Mouse (Mus musculus) embryo, embryonic 10 days (tissue): ENCODE measurements around the gene Enpep.

ENCODE experiments used
- DNase-seq: peaks from one replicate; pipeline ENCODE4 v3.0.0-alpha.2; 2015; ENCODE audit warnings: low spot score

Gene Enpep

GRCm38 (mm10) chr3:129332586-129332985, at the start of gene Enpep:
TSS of gene Enpep (minus strand) at chr3:129332720.
- DNase-seq, result no peak

GRCm38 (mm10) chr3:129379109-129379508, 46.6 kb upstream of the Enpep start:
- no peak for DNase-seq

GRCm38 (mm10) chr3:129375087-129375486, 42.6 kb upstream of the Enpep start:
- DNase-seq, result no peak

- DNase-seq, result no peak
Measured at GRCm38 (mm10) chr3:129373108-129373507, 40.6 kb upstream of the Enpep start.

- no peak for DNase-seq
Measured at GRCm38 (mm10) chr3:129369491-129369890, 37.0 kb upstream of the Enpep start.

- DNase-seq, result no peak
Measured at GRCm38 (mm10) chr3:129365919-129366318, 33.4 kb upstream of the Enpep start.

- no peak for DNase-seq
Measured at GRCm38 (mm10) chr3:129364818-129365390, 32.4 kb upstream of the Enpep start.

- DNase-seq, result no peak
Measured at GRCm38 (mm10) chr3:129363426-129363825, 30.9 kb upstream of the Enpep start.

- no peak for DNase-seq
Measured at GRCm38 (mm10) chr3:129358115-129358514, 25.6 kb upstream of the Enpep start.

GRCm38 (mm10) chr3:129353901-129354300, 21.4 kb upstream of the Enpep start:
- no peak for DNase-seq

- DNase-seq, result no peak
Measured at GRCm38 (mm10) chr3:129351320-129351877, 18.9 kb upstream of the Enpep start.

GRCm38 (mm10) chr3:129347277-129347676, 14.8 kb upstream of the Enpep start:
- peak; percentile 27 for DNase-seq

- DNase-seq, result no peak
Measured at GRCm38 (mm10) chr3:129342767-129343166, 10.2 kb upstream of the Enpep start.

- DNase-seq, result no peak
Measured at GRCm38 (mm10) chr3:129341066-129341465, 8.5 kb upstream of the Enpep start.

GRCm38 (mm10) chr3:129338296-129339091, 6.0 kb upstream of the Enpep start:
- no peak for DNase-seq

- DNase-seq, result no peak
Measured at GRCm38 (mm10) chr3:129332142-129332541, 378 bp downstream of the Enpep start.

- DNase-seq, result no peak
Measured at GRCm38 (mm10) chr3:129331427-129331826, 1.1 kb downstream of the Enpep start.

GRCm38 (mm10) chr3:129328056-129328455, 4.5 kb downstream of the Enpep start:
- no peak for DNase-seq

GRCm38 (mm10) chr3:129321585-129321984, 10.9 kb downstream of the Enpep start:
- no peak for DNase-seq

GRCm38 (mm10) chr3:129317032-129317729, 15.3 kb downstream of the Enpep start:
- no peak for DNase-seq

- DNase-seq, result no peak
Measured at GRCm38 (mm10) chr3:129313671-129314415, 18.7 kb downstream of the Enpep start.

- no peak for DNase-seq
Measured at GRCm38 (mm10) chr3:129313221-129313620, 19.3 kb downstream of the Enpep start.
